Mouse (Mus musculus) erythroid progenitor cell, adult 5-6 weeks (primary cell): ENCODE data around the gene Olfr553. TPM values are rescaled to one million over a fixed set of nuclear protein-coding genes. Genes with fewer than 3 reads are reported as not detected.

ENCODE experiments used
- total RNA-seq, 2 experiments: library from RNA; stranded (forward) in 1 of 2; stranded (reverse) in 1 of 2; fragments of 150-400 nt in 1 of 2; fragments of 186-747, 209-891 nt in 1 of 2; gene quantifications; 2 replicates each; pipeline versions ENCODE4 v1.2.3 to v1.2.4; 2015 to 2017; ENCODE audit warnings: low replicate concordance in 2 of 2

Olfr553 gene
- total RNA-seq, 2 experiments from 2014 or later: not detected

Other genes starting within 250 kb of the Olfr553 start
- gene Rrm1, start 176.5 kb downstream of the Olfr553 start, total RNA-seq (2015; ENCODE audit: low replicate concordance): 304 and 358 TPM in 2 replicates
- gene Rrm1, start 176.5 kb downstream of the Olfr553 start, total RNA-seq (2017; ENCODE audit: low replicate concordance): 865 and 917 TPM in 2 replicates
- not detected in 2 replicates for gene Olfr543, start 136.5 kb downstream of the Olfr553 start, total RNA-seq (2015; ENCODE audit: low replicate concordance)
- 0.53 TPM in 1 of 2 replicates, not detected in the other for gene Olfr543, start 136.5 kb downstream of the Olfr553 start, total RNA-seq (2017; ENCODE audit: low replicate concordance)
- not detected in 2 replicates for gene Olfr544, start 129.9 kb downstream of the Olfr553 start, total RNA-seq (2015; ENCODE audit: low replicate concordance)
- gene Olfr544, start 129.9 kb downstream of the Olfr553 start, total RNA-seq (2017; ENCODE audit: low replicate concordance): 0.13 TPM in 1 of 2 replicates, not detected in the other
- not detected in 2 replicates for gene Olfr545, start 118.6 kb downstream of the Olfr553 start, total RNA-seq (2015; ENCODE audit: low replicate concordance)
- not detected in 2 replicates for gene Olfr545, start 118.6 kb downstream of the Olfr553 start, total RNA-seq (2017; ENCODE audit: low replicate concordance)
- not detected in 2 replicates for gene Olfr547, start 83.5 kb downstream of the Olfr553 start, total RNA-seq (2015; ENCODE audit: low replicate concordance)
- gene Olfr547, start 83.5 kb downstream of the Olfr553 start, total RNA-seq (2017; ENCODE audit: low replicate concordance): not detected in 2 replicates
- not detected in 2 replicates for gene Olfr548-ps1, start 77.3 kb downstream of the Olfr553 start, total RNA-seq (2015; ENCODE audit: low replicate concordance)
- not detected in 2 replicates for gene Olfr548-ps1, start 77.3 kb downstream of the Olfr553 start, total RNA-seq (2017; ENCODE audit: low replicate concordance)
- not detected in 2 replicates for gene Olfr549, start 68.3 kb downstream of the Olfr553 start, total RNA-seq (2015; ENCODE audit: low replicate concordance)
- 0.51 TPM in 1 of 2 replicates, not detected in the other for gene Olfr549, start 68.3 kb downstream of the Olfr553 start, total RNA-seq (2017; ENCODE audit: low replicate concordance)
- 5.8 and 8.8 TPM in 2 replicates for gene Trim21, start 52.7 kb downstream of the Olfr553 start, total RNA-seq (2015; ENCODE audit: low replicate concordance)
- 27.5 and 37.1 TPM in 2 replicates for gene Trim21, start 52.7 kb downstream of the Olfr553 start, total RNA-seq (2017; ENCODE audit: low replicate concordance)
- gene Olfr550, start 46.8 kb downstream of the Olfr553 start, total RNA-seq (2015; ENCODE audit: low replicate concordance): not detected in 2 replicates
- gene Olfr550, start 46.8 kb downstream of the Olfr553 start, total RNA-seq (2017; ENCODE audit: low replicate concordance): not detected in 2 replicates
- not detected in 2 replicates for gene Olfr551, start 26.3 kb downstream of the Olfr553 start, total RNA-seq (2015; ENCODE audit: low replicate concordance)
- gene Olfr551, start 26.3 kb downstream of the Olfr553 start, total RNA-seq (2017; ENCODE audit: low replicate concordance): not detected in 2 replicates
- gene Olfr552, start 20.4 kb downstream of the Olfr553 start, total RNA-seq (2015; ENCODE audit: low replicate concordance): not detected in 2 replicates
- gene Olfr552, start 20.4 kb downstream of the Olfr553 start, total RNA-seq (2017; ENCODE audit: low replicate concordance): not detected in 2 replicates
- not detected in 2 replicates for gene Olfr554, start 20.2 kb upstream of the Olfr553 start, total RNA-seq (2015; ENCODE audit: low replicate concordance)
- not detected in 2 replicates for gene Olfr554, start 20.2 kb upstream of the Olfr553 start, total RNA-seq (2017; ENCODE audit: low replicate concordance)
- gene Olfr555, start 40.6 kb upstream of the Olfr553 start, total RNA-seq (2015; ENCODE audit: low replicate concordance): not detected in 2 replicates
- not detected in 2 replicates for gene Olfr555, start 40.6 kb upstream of the Olfr553 start, total RNA-seq (2017; ENCODE audit: low replicate concordance)
- not detected in 2 replicates for gene Olfr556, start 46.7 kb upstream of the Olfr553 start, total RNA-seq (2015; ENCODE audit: low replicate concordance)
- not detected in 2 replicates for gene Olfr556, start 46.7 kb upstream of the Olfr553 start, total RNA-seq (2017; ENCODE audit: low replicate concordance)
- gene Trim68, start 69.1 kb upstream of the Olfr553 start, total RNA-seq (2015; ENCODE audit: low replicate concordance): 9.6 TPM in 1 of 2 replicates, not detected in the other
- 0.08 and 2.1 TPM in 2 replicates for gene Trim68, start 69.1 kb upstream of the Olfr553 start, total RNA-seq (2017; ENCODE audit: low replicate concordance)
- gene Olfr557, start 77.7 kb upstream of the Olfr553 start, total RNA-seq (2015; ENCODE audit: low replicate concordance): not detected in 2 replicates
- not detected in 2 replicates for gene Olfr557, start 77.7 kb upstream of the Olfr553 start, total RNA-seq (2017; ENCODE audit: low replicate concordance)
- not detected in 2 replicates for gene Olfr558, start 84.0 kb upstream of the Olfr553 start, total RNA-seq (2015; ENCODE audit: low replicate concordance)
- gene Olfr558, start 84.0 kb upstream of the Olfr553 start, total RNA-seq (2017; ENCODE audit: low replicate concordance): not detected in 2 replicates
- gene Olfr33, start 100.9 kb upstream of the Olfr553 start, total RNA-seq (2015; ENCODE audit: low replicate concordance): not detected in 2 replicates
- not detected in 2 replicates for gene Olfr33, start 100.9 kb upstream of the Olfr553 start, total RNA-seq (2017; ENCODE audit: low replicate concordance)
- gene Olfr559, start 109.3 kb upstream of the Olfr553 start, total RNA-seq (2015; ENCODE audit: low replicate concordance): not detected in 2 replicates
- gene Olfr559, start 109.3 kb upstream of the Olfr553 start, total RNA-seq (2017; ENCODE audit: low replicate concordance): not detected in 2 replicates
- not detected in 2 replicates for gene Olfr560, start 141.1 kb upstream of the Olfr553 start, total RNA-seq (2015; ENCODE audit: low replicate concordance)
- gene Olfr560, start 141.1 kb upstream of the Olfr553 start, total RNA-seq (2017; ENCODE audit: low replicate concordance): not detected in 2 replicates
- gene Olfr78, start 141.3 kb upstream of the Olfr553 start, total RNA-seq (2015; ENCODE audit: low replicate concordance): not detected in 2 replicates
- gene Olfr78, start 141.3 kb upstream of the Olfr553 start, total RNA-seq (2017; ENCODE audit: low replicate concordance): not detected in 2 replicates
- not detected in 2 replicates for gene Olfr561, start 153.0 kb upstream of the Olfr553 start, total RNA-seq (2015; ENCODE audit: low replicate concordance)
- gene Olfr561, start 153.0 kb upstream of the Olfr553 start, total RNA-seq (2017; ENCODE audit: low replicate concordance): not detected in 2 replicates
- not detected in 2 replicates for gene Olfr564, start 185.3 kb upstream of the Olfr553 start, total RNA-seq (2015; ENCODE audit: low replicate concordance)
- gene Olfr564, start 185.3 kb upstream of the Olfr553 start, total RNA-seq (2017; ENCODE audit: low replicate concordance): not detected in 2 replicates
- not detected in 2 replicates for gene Olfr566, start 240.5 kb upstream of the Olfr553 start, total RNA-seq (2015; ENCODE audit: low replicate concordance)
- gene Olfr566, start 240.5 kb upstream of the Olfr553 start, total RNA-seq (2017; ENCODE audit: low replicate concordance): not detected in 2 replicates